Mouse (Mus musculus): Measurements from ENCODE around the gene G6pdx. TPM values are rescaled to one million over a fixed set of nuclear protein-coding genes. Genes with fewer than 3 reads are reported as not detected.

G6pdx gene
- total and polyA plus RNA-seq, 3 experiments, result 35.9 to 70.5 (median 44.0) TPM

DNA sequence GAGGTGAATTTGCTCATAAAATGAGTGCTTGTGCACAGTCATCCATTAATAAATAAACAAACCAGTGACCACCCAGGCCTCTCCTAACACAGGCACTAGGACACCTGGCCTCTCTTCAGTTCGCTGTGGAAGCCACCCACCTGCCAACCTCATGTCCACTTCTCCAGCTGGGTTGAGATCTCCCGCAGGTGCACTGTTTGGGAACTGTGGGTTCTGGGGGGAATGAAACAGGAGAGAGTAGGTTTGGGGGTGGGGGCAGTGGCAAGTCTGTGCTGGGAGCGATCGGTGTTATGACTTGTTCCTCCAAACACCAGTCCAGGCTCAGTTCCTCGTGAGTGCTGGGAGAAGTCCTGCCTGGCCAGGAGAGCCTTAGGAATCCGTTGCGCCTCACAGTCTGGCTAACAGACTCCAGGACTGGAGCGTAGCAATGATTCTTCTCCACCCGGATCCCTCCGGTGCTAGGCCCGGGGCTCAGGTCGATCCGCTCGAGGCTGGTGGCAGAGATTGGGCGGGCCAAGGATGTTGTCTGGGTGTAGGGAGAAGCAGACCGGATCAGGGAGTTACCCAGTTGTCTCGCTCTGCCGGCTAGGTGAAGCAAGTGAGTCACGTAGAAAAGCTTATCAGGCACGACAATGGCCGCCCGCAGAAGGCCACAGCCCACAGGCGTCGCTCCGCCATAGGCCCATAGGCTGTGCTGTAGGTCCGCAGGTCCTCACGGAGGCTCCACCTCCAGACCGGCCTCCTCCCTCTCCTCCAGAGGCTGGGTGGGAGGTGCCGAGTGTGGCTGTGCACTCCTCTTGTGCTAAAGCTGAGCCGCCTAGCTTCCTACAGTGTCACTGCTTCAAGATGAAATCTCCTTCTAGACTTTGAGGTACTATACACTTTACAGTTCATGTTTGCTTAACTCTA, 36.2 kb downstream of the G6pdx start, which contains the start of the genes Fam3a and Ikbkg (continued):
- TF ChIP-seq ZC3H11A (IDR thresholded peaks at IDR 0.05; ENCODE audit: low read depth, low read length) (no peak), MAFK (IDR thresholded peaks at IDR 0.05; ENCODE audit: insufficient replicate concordance, low read length) (no peak), UBTF (IDR thresholded peaks at IDR 0.05; ENCODE audit: low read depth, low read length) (no peak), ELF1 (IDR thresholded peaks at IDR 0.05; ENCODE audit: low read depth, low read length) (no peak), CHD1 (IDR thresholded peaks at IDR 0.05; ENCODE audit: low read depth, low read length) (no peak), ZMIZ1 (IDR thresholded peaks at IDR 0.05; ENCODE audit: low read depth, low read length) (no peak; the same call in 1 of the 2 replicates), RCOR1 (conservative IDR thresholded peaks at IDR 0.05; ENCODE audit: low read depth, low read length) (no peak), MAX (IDR thresholded peaks at IDR 0.05; ENCODE audit: low read length) (peak; percentile 60; the same call in 1 of the 2 replicates), IRF4 (IDR thresholded peaks at IDR 0.05; ENCODE audit: low read depth, low read length) (0 out of 2 replicates have a peak, but pooled peaks have one; percentile 21), POLR2AphosphoS2 (IDR thresholded peaks at IDR 0.05; ENCODE audit: low read depth, low read length) (no peak), MEF2A (IDR thresholded peaks at IDR 0.05; ENCODE audit: borderline replicate concordance, low read depth, low read length) (no peak), NELFE (IDR thresholded peaks at IDR 0.05; ENCODE audit: low read depth, low read length) (peak; percentile 61), HCFC1 (IDR thresholded peaks at IDR 0.05; ENCODE audit: low read depth, low read length) (peak; percentile 56; the same call in 1 of the 2 replicates), JUND (conservative IDR thresholded peaks at IDR 0.05; ENCODE audit: low read depth, low read length) (no peak), MXI1 (IDR thresholded peaks at IDR 0.05; ENCODE audit: low read depth, low read length) (peak; percentile 41; the same call in 1 of the 2 replicates), E2F4 (IDR thresholded peaks at IDR 0.05; ENCODE audit: insufficient replicate concordance, low read depth, low read length) (no peak), SMC3 (IDR thresholded peaks at IDR 0.05; ENCODE audit: low read depth, low read length) (0 out of 2 replicates have a peak, but pooled peaks have one; percentile 12), MYC (IDR thresholded peaks at IDR 0.05; ENCODE audit: low read depth, low read length) (no peak), USF2 (conservative IDR thresholded peaks at IDR 0.05; ENCODE audit: low read depth, low read length) (no peak), SIN3A (IDR thresholded peaks at IDR 0.05; ENCODE audit: low read length) (peak; percentile 72), EP300 (IDR thresholded peaks at IDR 0.05; ENCODE audit: low read length) (no peak)

- Histone ChIP-seq H3K4me3 (replicated peaks in 1 of 3; ENCODE audit: low read depth in 2 of 3, low read length in 2 of 3, poor library complexity in 1 of 3) (no peak overlapping the region), H3K9ac (ENCODE audit: insufficient read depth, low read depth) (no peak overlapping the region), H3K27me3 (replicated peaks) (no peaks in the 10 kb centered on the region), H3K4me2 (ENCODE audit: insufficient read depth, low read depth, poor library complexity, severe bottlenecking) (no peak overlapping the region), H3K27ac (ENCODE audit: insufficient read depth, low read depth) (no peak overlapping the region), H3K36me3 (replicated peaks in 1 of 2; ENCODE audit: control insufficient read depth in 1 of 2, insufficient read depth in 1 of 2, low read length in 1 of 2) (peaks cover 22 to 50% of the 10 kb centered on the region in 2 experiments), H3K9me3 (replicated peaks; ENCODE audit: low read length) (no peaks in the 10 kb centered on the region), H3K4me1 (ENCODE audit: control insufficient read depth in 1 of 2, insufficient read depth in 2 of 2) (peaks cover 0 to 4% of the 10 kb centered on the region in 2 experiments; a peak in 1 of 4 replicates), H3K79me2 (replicated peaks; ENCODE audit: control insufficient read depth, extremely low read depth, insufficient read depth, poor library complexity, severe bottlenecking) (no peaks in the 10 kb centered on the region)
- dilution Hi-C loops (cut with MboI; ENCODE audit: extremely low pct_ligation_motif_present, extremely low pct_unique_long_range_greater_than_20kb, low sequenced_read_pairs) (no loop called here), in situ Hi-C loops (cut with MboI; ENCODE audit: low pct_ligation_motif_present, low pct_unique_long_range_greater_than_20kb, low sequenced_read_pairs) (loop anchor here (25.0 kb wide), 1 partner anchor 601 kb away; the partner anchor contains the start of genes Idh3g and Ssr4)
- TF ChIP-seq NELFE (IDR thresholded peaks at IDR 0.05; ENCODE audit: low read depth, low read length) (no peak), MEF2A (IDR thresholded peaks at IDR 0.05; ENCODE audit: borderline replicate concordance, low read depth, low read length) (no peak), EP300 (IDR thresholded peaks at IDR 0.05; ENCODE audit: low read length) (no peak), TCF12 (IDR thresholded peaks at IDR 0.05; ENCODE audit: low read depth, low read length) (no peak), UBTF (IDR thresholded peaks at IDR 0.05; ENCODE audit: low read depth, low read length) (no peak), ETS1 (conservative IDR thresholded peaks at IDR 0.05; ENCODE audit: low read depth, low read length) (no peak), E2F4 (IDR thresholded peaks at IDR 0.05; ENCODE audit: insufficient replicate concordance, low read depth, low read length) (no peak), RCOR1 (conservative IDR thresholded peaks at IDR 0.05; ENCODE audit: low read depth, low read length) (no peak), NRF1 (IDR thresholded peaks at IDR 0.05; ENCODE audit: low read depth, low read length) (no peak), POLR2AphosphoS2 (IDR thresholded peaks at IDR 0.05; ENCODE audit: low read depth, low read length) (no peak), MYC (IDR thresholded peaks at IDR 0.05; ENCODE audit: low read depth, low read length) (no peak)
- DNase-seq (ENCODE audit: extremely low read depth), result no peak
These were observed 40.8 kb downstream of the G6pdx start for GRCm38 (mm10) chrX:74388153-74388552.
